Mouse (Mus musculus): ENCODE results near the gene Myl6.
A peak's percentile ranks its signal among the peaks of the same experiment; 100 is the strongest.

Myl6 gene

DNA sequence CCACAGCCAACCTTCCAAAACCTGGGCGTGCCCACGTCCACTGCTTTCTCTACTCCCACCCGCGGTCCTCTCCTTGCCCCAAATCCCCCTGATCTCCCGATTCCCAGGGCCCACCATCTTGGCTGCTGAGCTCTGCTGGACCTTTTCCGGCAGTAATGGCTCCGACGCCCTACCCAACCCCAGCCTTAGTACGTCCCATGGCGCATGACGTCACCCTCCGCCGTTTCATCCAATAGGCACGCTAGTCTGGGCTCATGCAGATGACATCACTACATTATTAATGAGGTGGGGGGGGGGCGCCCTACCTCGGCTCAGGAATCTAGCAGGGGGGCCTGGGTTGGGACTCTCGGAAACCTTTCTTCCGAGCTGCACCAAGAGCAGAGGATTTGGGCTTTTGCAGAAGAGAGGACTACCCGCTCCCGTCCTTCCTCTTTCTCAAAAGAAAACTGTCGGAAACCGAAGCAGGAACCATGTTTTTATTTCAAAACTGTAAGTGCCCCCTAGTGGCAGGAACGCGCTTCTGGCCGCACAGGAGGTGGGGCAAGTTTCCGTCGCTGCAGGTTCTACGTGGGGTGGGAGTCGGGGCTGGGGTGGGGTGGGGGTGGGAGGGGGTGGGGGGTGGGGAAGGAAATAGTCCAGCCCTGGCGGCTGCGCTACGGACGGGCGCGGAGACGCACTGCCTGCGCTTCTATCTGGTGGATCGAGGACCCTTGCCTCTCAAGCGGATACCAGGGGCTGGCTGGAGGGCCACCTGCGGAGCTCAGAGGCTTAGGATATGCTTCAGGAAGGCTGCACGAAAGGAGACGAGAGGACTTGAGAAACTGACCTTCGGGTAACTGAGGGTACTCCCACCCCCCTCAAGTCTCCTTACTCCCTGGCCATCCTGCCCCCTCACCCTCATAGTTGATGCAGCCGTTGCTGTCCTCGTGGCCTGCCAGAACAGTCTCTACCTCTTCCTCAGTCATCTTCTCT is at the start of gene Myl6:
TSS of gene Myl6 (minus strand) at position 451 of the 972 bp plus-strand sequence.
- peak; percentile 91 to 96 for DNase-seq (ENCODE audit: low read depth in 2 of 2, low spot score in 2 of 2)

DNA sequence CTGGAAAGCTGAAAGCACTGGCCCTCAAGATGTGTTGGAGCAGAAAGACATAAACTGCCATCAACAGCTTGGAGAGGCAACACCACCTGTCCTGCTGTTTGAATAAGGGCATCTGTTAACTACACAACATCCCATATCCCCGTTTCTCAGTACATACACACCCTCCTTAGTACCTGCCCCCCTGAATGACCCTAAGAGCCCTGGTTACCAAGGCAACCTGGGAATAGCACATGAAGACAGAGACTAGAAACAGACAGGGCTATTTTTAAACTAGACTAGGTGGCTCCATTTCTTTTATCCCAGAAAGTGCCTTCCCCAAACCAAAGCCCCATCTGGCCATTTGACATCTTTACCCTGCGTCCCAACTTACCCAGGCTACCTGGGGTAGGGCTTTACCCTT is 49.2 kb upstream of the Myl6 start:
- DNase-seq (ENCODE audit: low read depth in 2 of 2, low spot score in 2 of 2): no peak

DNA sequence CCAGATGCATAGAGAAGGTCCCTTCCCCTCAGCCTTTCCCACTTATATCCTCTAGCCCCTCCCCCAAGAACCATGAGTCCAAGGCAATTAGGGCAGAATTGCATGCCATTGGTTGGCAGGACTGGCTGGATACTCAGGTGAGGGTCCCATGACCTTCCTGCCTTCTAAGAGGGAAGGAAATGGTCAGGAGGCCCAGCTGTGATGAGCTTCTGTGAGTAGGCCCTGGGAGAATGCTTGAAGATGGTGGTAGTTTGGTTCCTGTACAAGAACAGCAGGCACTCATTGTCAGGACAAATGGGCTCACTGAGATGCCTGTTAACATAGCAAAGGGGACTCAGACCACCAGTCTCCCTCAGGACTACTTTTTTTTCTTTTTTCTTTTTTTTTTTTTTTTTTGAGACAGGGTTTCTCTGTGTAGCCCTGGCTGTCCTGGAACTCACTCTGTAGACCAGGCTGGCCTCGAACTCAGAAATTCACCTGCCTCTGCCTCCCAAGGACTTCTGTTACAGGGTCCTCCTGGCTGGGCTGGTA is 44.5 kb upstream of the Myl6 start:
- DNase-seq (ENCODE audit: low read depth in 2 of 2, low spot score in 2 of 2): no peak

DNA sequence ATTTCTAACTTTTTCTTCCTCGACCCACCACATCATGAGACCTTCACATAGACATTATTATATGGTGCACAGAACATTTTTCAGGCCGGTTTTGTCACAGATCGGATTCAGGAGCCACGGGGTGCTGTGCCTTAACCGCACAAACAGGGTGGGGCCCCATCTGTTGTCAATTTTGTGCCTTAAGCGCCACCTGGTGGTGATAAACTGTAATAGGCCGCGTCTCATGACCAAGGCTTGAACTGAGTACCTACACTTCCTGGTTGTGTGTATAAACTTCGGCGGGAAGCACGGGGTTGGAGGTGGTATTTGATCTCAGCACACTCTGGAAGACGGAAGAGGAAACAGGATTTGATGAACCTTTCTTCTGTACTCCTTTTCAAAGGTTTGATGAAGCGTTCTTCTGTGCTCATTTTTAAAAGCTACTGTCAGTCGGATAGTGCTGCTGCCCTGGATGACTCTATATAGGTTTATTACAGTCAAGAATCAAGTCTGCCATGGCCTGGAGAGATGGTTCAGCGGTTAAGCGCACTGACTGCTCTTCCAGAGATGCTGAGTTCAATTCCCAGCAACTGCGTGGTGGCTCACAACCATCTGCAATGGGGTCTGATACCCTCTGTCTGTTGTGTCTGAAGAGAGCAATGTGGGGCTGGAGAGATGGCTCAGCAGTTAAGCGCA is 42.5 kb upstream of the Myl6 start:
- DNase-seq (ENCODE audit: low read depth in 2 of 2, low spot score in 2 of 2): peak; percentile 91 to 95

DNA sequence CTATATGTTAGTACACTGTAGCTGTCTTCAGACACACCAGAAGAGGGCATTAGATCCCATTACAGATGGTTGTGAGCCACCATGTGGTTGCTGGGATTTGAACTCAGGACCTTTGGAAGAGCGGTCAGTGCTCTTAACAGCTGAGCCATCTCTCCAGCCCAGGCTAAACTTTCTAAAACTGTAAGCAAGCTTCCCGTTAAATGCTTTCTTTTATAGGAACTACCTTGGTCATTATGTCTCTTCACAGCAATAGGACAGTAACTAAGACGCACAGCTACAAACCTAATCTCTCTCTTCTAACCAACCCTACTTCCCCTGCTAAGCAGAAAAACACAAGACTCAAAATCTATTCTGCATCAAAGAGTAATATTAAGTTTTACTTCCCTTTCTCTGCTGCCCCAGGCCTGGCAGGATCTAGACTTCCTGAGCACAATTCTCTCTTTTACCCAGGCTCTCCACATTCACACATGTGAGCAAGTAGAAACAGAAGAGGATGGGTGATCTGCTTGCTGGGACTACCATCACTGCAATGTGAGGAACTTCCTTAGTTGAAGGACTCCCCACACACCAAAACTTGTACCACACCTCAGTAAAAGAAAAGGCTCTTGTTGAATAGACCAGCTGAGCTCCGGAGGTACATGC is 41.8 kb upstream of the Myl6 start:
- no peak for DNase-seq (ENCODE audit: low read depth in 2 of 2, low spot score in 2 of 2)

DNA sequence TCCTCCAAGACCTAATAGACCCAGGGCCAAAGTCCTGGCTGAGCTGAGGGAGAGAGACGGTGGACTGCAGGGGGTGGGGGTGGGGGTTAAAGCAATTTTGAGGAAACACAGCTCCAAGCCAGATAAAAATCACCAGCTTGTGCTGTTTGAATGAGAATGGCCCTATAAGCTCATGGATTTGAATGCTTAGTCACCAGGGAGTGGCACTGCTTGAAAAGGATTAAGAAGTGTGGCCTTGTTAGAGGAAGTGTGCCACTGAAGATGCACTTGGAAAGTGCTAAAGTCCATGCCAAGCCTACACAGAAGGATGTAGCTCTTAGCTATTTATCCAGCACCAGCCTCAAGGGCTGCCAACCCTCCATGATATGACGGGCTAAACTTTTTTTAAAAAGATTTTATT is 41.3 kb upstream of the Myl6 start:
- DNase-seq (ENCODE audit: low read depth in 2 of 2, low spot score in 2 of 2): no peak

DNA sequence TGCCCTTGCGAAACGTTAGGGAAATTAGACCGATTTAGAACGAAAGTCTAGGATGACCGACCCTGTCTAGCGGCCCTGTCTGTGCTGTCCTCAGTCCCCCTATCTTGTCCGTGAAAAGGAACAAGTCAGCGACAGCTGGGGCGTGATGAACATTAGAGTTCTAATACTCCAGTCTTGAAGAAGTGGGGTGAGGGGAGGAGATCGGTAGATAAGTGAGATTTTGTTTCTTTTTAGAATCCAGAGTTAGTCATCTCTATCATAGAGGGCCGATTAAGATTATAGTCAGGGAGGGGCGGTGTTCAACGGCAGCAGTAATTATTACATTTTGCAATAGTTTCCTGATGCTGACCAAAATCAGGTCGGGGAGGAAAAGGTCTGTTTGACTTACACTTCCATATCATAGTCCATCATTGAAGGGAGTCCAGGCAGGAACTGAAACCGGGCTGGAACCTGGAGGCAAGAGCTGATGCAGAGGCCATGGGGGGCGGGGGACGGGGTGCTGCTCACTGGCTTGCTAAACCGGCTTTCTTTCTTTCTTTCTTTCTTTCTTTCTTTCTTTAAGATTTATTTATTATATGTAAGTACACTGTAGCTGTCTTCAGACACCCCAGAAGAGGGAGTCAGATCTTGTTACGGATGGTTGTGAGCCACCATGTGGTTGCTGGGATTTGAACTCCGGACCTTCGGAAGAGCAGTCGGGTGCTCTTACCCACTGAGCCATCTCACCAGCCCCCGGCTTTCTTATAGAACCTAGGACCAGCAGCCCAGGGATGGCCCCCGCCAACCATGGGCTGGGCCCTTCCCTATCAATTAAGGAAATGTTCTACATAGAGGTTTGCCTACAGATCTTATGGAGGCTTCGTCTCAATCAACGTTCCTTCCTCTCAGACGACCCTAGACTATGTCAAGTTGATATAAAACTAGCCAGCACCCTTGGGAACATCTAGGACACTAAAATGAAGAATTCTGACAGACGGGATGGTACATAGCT is 32.7 kb upstream of the Myl6 start:
- DNase-seq (ENCODE audit: low read depth in 2 of 2, low spot score in 2 of 2): no peak

DNA sequence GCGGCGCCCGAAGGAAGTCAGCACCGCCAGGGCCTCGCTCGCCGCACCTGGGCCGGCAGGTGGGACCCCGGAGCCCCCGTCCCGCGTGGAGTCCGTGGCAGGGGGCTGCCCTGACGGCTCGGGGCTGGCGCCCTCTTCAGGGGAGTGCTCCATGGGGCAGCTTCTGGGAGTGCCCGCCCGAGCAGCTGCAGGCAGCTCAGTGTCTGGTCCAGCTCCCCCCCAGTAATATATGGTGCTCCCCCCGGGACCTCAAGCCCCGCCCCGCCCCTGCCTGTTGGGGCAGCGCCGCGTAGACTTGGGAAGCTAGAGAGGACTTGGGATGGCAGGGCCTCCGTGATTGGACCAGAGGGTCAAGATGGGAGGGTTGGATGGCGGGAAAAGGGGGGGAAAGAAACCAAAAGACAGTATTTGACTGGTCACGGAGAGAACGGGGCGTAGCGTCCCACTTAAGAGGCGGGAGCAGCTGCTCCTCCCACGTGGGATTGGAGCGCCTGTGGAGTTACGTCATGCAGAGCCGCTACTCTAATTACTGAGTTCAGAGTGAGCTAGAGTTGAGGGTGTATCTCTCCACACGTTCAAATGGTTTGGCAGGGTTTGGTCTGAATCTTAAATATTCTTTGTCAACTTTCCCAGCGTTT is 31.8 kb upstream of the Myl6 start, which contains the start of gene Esyt1:
TSS of gene Esyt1 (minus strand) at position 201 of the 638 bp plus-strand sequence.
- DNase-seq (ENCODE audit: low read depth in 2 of 2, low spot score in 2 of 2): peak; percentile 89 to 90

DNA sequence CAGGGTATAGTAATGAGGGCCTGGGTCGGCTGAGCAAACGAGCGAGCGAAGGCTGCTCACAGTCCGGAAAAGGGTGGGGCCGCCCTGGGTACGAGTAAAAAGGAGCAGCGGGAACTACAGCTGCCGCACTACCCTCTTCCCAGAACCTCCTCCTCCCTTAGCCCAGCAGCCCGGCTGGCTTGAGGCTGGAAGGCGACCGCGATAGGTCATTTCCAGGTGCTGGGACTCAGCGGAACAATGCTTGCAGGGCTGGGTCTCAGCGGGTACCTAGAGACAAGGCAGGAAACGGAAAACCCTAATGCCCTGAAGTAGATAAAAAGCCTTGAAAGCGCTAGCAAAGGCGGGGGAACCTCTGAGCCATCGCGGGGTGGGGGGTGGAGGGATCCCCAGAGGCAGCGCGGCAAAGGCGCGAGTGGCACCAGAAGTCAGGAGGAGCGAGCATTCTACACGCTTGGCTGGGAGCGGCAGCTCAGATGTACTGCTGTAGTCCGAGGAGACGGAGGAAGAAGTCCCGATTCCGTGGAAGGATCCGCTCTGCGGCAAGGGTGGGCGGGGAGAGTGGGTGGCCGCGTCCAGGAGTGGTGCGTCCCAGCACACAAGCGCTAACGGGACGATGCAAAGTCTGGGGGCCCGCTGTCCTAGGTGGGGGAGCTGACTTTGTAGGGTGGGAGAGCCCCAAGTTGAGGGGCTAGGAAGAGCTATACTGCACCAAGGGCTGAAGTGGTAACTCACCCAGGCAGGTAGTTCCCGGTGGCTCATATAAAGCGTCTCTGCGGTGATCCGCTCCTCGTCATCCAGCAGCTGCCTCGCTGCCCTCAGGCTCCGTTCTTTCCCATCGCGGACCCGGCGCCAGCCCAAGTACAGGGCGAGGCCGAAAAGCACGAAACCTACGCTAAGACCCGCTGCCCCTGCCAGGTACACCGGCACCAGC is 31.1 kb upstream of the Myl6 start:
- peak; percentile 50 to 67 for DNase-seq (ENCODE audit: low read depth in 2 of 2, low spot score in 2 of 2)

DNA sequence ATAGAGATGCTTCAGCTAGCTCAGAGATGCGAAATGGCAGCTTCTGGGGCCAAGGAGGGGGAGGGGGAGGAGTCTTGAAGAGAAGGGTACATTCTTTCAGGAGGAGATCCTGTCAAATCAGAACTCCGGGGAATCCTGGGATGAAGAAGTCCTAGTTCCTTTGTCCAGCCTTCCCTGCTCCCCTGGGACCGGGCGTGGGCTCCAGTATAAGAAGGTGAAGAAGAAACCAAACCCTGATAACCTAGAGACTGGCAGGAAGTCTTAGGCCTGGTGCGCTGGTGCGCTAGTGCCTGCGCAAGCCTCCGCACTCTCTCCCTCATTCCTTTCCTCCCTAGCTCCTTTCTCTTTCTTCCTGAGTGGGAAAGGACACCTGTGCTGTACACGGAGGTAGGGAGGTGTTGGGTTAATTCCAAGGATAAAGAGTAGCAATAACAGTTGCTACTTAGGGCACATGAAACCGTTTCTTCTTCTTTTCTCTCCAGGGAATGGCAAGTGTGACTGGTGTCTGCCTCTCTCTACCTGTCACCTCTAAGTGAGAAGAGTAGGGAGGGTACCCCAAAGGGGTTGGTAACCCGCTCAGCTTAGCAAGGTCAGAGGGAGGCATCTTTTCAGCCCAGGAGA is 30.3 kb upstream of the Myl6 start:
- peak in 1 of 2 experiments; percentile 14 for DNase-seq (ENCODE audit: low read depth in 2 of 2, low spot score in 2 of 2)

DNA sequence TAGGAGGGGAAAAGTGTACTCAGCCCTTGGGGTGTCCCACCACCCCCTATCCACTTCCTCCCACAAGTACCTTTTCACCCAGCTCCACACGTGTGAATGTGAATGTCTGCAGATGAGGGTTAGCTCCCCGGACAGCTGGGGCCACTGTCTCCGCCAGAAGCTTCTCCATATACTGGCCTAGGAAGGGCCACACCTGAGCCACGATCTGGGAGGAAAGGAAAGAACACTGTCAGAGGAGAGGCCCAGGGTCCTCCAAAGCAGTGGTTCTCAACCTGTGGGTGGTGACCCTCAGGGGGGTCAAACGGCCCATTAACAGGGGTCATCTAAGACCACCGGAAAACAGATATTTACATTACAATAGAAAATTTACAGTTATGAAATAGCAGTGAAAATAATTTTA is 28.4 kb upstream of the Myl6 start:
- no peak for DNase-seq (ENCODE audit: low read depth in 2 of 2, low spot score in 2 of 2)

DNA sequence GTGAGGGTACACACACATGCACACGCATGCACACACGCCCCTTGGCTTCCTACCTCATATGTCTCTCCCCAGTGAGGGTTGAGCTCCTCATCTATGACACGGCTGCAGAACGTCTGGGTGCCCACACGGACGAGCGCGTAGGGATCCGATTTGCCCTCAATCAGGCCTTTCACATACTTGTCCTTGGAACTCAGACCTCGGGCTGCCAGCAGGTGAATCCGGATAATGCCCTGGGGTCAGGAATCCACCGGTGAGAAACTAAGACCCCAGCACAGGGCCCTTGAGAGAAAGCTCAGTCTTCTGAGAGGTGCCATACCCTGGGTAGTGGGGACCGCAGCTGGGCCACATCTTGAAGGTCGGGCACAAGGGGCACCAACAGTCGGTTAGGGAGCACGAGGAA is 26.6 kb upstream of the Myl6 start:
- DNase-seq (ENCODE audit: low read depth in 2 of 2, low spot score in 2 of 2): no peak

DNA sequence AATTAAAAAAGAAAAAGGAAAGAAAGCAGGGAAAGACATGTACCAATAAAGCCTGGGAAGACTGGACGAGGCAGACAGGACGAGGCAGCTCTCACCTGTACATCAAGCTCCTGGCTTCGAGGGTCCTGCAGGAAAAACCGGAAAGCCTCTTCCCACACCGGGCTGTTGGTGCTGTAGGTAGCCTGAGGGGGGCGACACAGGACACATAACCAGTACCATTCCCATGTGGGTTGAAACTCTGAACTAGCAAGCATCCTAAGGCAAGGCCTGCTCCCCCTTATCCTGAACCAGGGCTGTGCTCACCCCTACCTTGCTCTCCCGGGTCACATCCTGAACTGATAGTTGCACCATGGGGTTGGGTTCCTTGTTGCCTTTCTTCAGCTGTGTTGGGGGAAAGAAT is 24.9 kb upstream of the Myl6 start:
- DNase-seq (ENCODE audit: low read depth in 2 of 2, low spot score in 2 of 2): peak; percentile 20 to 50

DNA sequence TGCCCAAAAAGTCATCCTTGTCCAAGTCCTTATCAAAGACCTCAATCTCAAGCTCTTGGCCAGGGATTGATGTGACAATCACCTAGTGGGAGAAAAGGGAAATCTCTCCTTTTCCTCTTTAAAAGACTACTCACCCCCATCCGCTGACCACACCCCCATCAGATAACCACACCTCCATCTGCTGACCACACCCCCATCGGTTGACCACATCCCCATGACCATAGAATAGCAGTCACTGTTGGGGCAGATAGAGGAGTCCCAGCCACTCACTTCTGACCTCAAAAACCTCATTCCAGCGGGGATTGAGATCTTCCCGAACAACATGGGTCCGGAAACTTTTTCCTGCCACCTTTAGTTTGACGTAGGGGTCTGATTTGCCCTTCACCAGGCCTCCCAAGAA is 22.7 kb upstream of the Myl6 start:
- DNase-seq (ENCODE audit: low read depth in 2 of 2, low spot score in 2 of 2): no peak

DNA sequence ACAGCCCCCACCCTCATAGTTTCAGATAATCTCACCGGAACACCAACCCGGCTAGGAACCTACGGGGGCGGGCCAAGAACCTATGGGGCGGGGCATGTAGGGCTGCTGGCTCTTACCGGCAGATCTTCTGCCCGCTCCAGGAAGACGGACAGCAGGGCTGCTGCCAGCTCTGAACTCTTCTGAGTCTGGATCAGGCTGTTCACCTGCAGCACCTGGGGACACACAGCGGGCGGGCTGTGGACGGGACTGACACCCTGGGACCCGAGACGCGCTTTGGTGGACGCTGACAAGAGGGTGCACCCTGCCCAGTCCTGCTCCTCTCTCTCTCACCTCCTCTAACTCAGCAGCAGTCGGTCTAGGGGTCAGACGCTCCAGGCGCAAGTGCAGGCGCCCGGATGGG is 22.1 kb upstream of the Myl6 start:
- no peak for DNase-seq (ENCODE audit: low read depth in 2 of 2, low spot score in 2 of 2)

DNA sequence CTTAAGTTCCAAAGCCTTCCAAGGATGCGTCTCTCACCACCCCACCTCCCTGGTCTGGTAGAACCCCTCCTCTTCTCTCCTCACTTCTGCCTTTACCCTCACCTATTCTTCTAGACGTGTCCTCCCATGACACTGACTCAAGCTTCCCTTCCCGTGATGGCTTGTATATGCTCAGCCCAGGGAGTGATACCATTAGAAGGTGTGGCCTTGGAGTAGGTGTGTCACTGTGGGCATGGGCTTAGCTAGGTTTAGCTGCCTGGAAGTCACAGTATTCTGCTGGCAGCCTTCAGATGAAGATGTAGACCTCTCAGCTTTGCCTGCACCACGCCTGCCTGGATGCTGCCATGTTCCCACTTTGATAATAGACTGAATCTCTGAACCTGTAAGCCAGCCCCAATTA is 21.1 kb upstream of the Myl6 start:
- no peak for DNase-seq (ENCODE audit: low read depth in 2 of 2, low spot score in 2 of 2)

DNA sequence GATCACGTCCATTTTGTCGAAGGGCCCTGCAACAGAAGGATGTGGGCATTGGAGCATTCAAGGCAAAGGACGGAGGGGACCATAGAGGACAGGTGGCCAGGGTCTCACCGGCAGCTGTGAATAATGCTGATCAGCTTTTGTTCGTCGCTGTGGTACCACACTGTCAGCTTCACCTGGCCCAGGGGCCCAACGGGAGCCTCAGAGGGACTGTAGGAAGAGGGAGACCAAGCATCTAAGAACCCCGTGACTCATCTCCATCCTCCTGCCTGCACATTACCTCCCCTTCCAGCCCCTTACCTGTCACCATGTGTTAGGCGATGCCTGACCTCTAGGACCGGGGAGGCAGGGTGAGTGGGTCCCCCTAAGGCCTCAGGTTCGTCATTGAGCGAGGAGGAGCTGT is 17.8 kb upstream of the Myl6 start:
- no peak for DNase-seq (ENCODE audit: low read depth in 2 of 2, low spot score in 2 of 2)

DNA sequence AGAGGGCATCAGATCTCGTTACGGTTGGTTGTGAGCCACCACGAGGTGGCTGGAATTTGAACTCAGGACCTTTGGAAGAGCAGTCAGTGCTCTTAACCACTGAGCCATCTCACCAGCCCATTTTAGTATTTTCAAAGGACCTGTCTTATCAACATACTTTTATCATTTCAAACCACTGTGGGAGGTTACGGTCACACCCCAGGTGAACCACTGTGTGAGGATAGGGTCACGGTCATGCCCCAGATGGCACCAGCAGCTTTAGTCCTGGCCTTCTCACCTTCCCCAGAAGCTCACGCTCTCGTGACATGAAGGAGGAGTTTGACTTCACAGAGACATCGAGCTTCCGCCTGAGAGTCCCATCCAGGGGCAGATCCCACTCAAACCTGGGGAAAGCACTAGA is 17.2 kb upstream of the Myl6 start:
- DNase-seq (ENCODE audit: low read depth in 2 of 2, low spot score in 2 of 2): no peak
